Mouse (Mus musculus): ENCODE results near the gene Pptc7. TPM values are rescaled to one million over a fixed set of nuclear protein-coding genes. Genes with fewer than 3 reads are reported as not detected.

Gene Pptc7
- polyA plus RNA-seq, 1 experiment from 2014 or later, result 3.7 TPM

Other genes with a start within 250 kb of the Pptc7 start
- gene Cux2, start 234.3 kb upstream of the Pptc7 start, polyA plus RNA-seq (2015; fragmentation: Nextera tagmentation; extraction: Ambion mirVana), result 1.8 and 2.2 TPM in 2 replicates
- 3.9 and 4.2 TPM in 2 replicates for gene Myl2, start 183.4 kb upstream of the Pptc7 start, polyA plus RNA-seq (2015; fragmentation: Nextera tagmentation; extraction: Ambion mirVana)
- gene Ccdc63, start 143.5 kb upstream of the Pptc7 start, polyA plus RNA-seq (2015; fragmentation: Nextera tagmentation; extraction: Ambion mirVana), result 0.10 and 0.12 TPM in 2 replicates
- gene Ppp1cc, start 126.1 kb upstream of the Pptc7 start, polyA plus RNA-seq (2015; fragmentation: Nextera tagmentation; extraction: Ambion mirVana), result 142 and 147 TPM in 2 replicates
- 4.6 and 5.1 TPM in 2 replicates for gene Hvcn1, start 77.6 kb upstream of the Pptc7 start, polyA plus RNA-seq (2015; fragmentation: Nextera tagmentation; extraction: Ambion mirVana)
- 0.73 and 0.89 TPM in 2 replicates for gene Tctn1, start 19.9 kb upstream of the Pptc7 start, polyA plus RNA-seq (2015; fragmentation: Nextera tagmentation; extraction: Ambion mirVana)
- 2.6 and 3.0 TPM in 2 replicates for gene Rad9b, start 69.9 kb downstream of the Pptc7 start, polyA plus RNA-seq (2015; fragmentation: Nextera tagmentation; extraction: Ambion mirVana)
- 87.8 and 103 TPM in 2 replicates for gene Vps29, start 70.0 kb downstream of the Pptc7 start, polyA plus RNA-seq (2015; fragmentation: Nextera tagmentation; extraction: Ambion mirVana)
- gene Gpn3, start 87.5 kb downstream of the Pptc7 start, polyA plus RNA-seq (2015; fragmentation: Nextera tagmentation; extraction: Ambion mirVana), result 48.7 and 53.5 TPM in 2 replicates
- 16.9 and 19.1 TPM in 2 replicates for gene Fam216a, start 88.0 kb downstream of the Pptc7 start, polyA plus RNA-seq (2015; fragmentation: Nextera tagmentation; extraction: Ambion mirVana)
- gene Arpc3, start 107.5 kb downstream of the Pptc7 start, polyA plus RNA-seq (2015; fragmentation: Nextera tagmentation; extraction: Ambion mirVana), result 80.7 and 105 TPM in 2 replicates
- gene Anapc7, start 137.3 kb downstream of the Pptc7 start, polyA plus RNA-seq (2015; fragmentation: Nextera tagmentation; extraction: Ambion mirVana), result 14.4 and 17.2 TPM in 2 replicates
- 13.2 and 14.5 TPM in 2 replicates for gene Atp2a2, start 217.9 kb downstream of the Pptc7 start, polyA plus RNA-seq (2015; fragmentation: Nextera tagmentation; extraction: Ambion mirVana)

Measured in liver, embryonic 15.5 days (tissue).